Mouse (Mus musculus) v-Abl transformed pro-B cells (cell line): ENCODE results near the gene Ephb6.

Experiments
- in situ Hi-C, 2 experiments: fragments of 400-800 bp; cut with MboI; formaldehyde crosslinking; loops; one replicate each; pipeline ENCODE4 v1.15.1; 2025; ENCODE audit not compliant: unreplicated experiment in 2 of 2

Gene Ephb6

DNA sequence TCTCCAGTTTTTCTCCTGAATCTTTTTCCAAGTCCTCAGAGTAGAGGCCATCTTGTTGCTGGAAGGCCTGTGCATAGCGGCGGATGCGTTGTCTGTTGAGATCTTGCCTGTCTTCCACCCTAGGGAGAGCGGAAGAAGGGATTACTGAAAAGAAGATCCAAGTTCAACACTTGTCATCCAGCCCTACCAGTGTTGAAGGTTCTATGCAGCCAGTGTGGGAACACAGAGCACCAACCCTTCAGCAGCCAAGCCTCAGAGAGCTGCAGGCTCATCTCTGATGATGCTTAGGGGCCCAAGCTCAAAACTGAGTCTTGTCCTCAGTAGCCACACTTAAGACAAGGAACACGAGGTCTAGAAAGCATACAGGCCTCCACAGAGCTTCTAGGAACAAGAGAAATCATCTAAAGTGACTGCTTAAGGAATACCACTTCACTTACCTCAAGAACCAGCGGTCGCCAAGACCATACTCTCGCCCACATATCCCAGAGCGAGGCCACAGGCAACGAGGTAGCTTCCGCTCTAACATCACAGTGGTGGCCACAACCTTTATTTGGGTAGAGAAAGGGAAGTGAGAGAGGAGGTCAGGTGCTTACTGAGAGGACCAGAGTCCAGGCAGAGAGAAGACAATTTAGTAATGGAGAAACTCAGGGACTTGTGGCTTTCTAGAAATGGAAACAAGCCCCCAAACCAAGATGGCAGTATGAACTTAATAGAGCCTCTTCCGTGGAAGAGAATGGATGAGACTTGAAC is 16.1 kb downstream of the Ephb6 start:
- in situ Hi-C loops = no loop called here

DNA sequence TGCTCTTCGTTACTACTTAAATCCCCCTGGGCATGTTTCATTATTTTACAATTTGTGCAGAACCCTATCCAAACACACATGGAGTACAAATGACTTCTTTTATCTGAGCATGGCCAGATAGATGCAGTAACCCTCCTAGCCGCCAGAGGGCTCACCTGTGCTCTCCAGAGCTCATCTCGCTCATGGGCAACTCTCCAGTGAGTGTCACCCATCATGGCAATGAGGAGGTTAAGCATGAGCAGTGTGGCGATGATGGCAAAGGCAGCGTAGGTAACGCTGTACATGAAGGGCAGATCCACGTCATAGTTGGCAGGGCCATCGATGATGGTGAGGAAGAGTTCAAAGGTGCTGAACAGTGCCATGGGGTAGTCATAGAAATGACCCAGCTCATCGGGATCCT is 17.4 kb downstream of the Ephb6 start:
- in situ Hi-C loops = no loop called here

DNA sequence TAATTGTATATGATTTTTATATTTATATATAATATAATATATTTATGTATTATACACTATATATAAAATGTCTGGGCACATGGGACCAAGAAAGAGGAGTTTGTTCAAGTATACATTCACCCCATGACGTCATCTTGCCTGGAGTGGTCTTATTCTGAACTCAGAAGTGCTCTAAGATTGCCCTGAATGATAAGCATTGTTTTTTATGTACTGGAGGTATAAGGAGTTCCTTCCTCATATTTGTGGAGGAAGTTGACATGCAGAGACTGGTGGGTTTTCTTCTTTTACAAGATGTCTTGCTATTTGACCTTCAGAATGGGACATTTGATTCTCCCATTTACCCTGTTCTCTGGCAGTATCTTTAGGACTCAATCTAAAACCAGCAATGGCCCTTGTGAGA is 22.9 kb downstream of the Ephb6 start:
- in situ Hi-C loops = no loop called here

DNA sequence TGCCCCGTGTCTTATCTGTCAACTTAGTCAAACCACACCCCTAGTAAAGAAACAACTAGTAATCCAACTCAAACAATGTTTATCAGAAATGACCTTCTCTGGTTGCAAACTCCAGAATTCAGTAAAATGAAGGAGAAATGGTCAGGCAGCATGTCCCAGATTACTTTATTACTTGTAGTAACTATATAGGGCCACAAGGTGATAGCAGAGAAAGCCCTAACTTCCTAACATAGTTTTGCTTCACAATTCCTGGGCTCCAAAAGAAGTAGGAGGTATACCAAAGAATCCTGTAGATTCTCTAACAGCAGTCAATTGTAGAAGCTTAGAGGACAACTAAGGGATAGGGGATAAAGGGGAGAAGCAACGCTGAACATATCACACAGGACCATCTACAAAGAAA is 25.5 kb downstream of the Ephb6 start:
- in situ Hi-C loops = no loop called here

DNA sequence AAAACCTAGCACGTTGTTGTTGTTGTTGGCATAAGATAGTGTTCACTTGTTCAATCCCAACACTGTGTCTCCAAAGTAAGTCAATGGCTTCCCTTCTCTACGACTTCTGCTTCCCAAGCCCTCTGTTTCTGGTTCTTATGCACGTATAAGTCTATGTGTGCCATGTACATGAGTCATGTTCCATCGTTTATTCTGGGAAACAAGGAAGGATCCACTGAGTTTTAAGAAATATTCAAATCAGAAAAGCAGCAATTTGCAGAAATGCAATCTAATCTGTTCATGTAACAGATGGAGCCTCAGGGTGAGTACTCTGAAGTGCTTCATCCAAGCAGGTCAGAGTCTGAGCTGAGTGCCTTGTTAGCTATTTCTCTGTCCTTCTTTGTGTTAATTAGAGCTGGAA is 26.3 kb downstream of the Ephb6 start:
- in situ Hi-C loops = no loop called here

DNA sequence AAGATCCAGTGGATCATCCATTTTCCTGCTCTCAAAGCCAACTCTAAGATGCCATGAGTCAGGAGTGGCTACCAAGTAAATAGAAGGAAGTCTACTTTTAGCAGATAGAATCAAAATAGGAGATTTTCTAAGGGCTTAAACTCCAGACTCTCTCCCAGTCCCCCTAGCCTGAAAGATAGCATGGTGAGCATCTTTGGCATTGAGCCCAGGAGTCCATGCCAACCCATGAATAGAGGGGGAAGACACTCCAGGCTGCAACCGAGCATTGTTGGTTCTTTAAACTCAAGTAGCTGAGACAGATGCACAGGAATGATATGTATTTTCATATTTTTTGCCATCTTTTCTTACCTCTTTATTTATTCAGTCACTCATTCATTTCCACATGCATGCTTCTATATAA is 29.9 kb downstream of the Ephb6 start:
- in situ Hi-C loops = no loop called here

DNA sequence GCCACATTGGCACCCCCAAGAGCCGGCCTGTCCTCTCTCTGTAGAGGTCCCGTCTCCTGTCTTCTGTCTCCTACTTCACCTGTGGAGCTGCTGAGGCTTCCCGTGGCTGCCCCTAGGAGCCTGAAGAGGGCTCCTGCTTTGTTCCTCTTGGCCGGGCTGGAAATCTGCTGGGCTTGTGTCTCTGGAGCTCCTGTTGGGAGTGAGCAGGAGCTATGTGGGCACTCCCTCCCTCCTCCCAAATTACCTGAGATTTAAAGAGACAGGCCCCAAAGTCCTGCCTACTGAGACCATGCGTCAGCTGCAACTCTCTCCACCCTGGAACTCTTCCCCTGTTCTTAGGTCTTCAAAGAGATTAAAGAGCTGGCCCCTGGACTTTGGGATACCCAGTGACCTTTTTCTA is 30.9 kb downstream of the Ephb6 start, which contains the start of gene Trpv6:
Gene Trpv6 (minus strand): TSS at position 228 of the 400 bp plus-strand sequence.
- in situ Hi-C loops = no loop called here

DNA sequence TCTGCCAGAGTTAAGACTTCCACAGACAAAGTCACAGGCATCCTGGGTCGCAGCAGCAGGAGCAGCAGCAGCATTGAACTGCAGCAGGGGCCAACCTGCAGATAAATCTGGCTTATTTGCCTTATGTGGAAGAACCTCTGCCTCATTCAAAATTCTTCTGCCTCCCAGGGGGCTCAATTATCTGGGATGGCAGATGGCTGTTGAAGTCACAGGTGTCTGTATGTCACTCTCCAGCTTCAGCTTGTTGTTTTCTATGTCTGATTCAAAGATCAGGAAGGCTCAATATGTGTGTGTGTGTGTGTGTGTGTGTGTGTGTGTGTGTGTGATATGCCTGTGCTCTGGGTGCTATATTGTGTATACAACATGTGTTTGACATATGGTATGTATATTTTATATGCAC is 32.1 kb downstream of the Ephb6 start:
- in situ Hi-C loops = no loop called here

DNA sequence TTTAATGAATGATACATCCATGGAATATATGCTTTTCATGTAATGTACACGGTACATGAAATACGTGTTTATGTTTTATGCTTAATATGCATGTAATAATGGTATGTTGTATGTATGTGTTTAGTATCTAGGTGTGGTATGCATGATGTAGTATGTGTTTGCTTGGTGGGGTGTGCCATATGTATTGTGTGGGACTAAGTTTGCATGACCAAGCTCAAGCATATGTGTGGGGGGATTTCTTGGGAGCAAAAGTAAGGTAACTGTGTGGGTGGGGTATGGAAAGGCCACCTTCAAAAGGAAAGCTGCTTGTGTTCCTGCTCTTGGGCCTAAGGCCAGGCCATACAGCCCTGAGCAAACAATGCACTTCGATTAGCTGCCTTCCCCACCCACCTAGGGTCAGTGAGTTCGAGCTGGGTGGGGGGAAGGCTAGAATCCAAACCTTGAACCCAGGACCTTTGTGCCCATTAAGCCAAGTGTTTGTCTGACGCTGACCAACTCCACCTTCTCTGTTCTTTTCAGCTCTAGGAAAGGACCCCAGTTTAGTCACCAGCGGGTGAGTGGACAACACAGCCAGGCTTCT is 32.7 kb downstream of the Ephb6 start:
- in situ Hi-C loops = no loop called here

DNA sequence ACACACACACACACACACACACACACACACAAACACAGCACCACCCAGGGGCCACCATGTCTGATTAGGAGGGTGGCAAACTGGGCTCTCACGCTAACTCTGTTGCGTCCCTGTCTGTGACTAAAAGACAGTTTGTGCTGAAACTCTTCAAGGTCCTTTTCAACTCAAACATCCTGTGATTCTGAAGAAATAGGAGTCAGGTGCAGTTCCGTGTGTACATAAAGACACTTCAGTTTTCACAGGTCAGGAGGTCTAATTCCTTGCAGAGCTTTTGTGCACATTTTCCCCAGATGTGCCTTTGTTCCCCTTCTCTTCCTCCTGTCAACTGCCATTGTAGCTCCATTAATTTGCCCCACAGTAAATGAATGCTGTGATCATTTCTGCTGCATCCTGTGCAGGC is 35.2 kb downstream of the Ephb6 start:
- in situ Hi-C loops = no loop called here

DNA sequence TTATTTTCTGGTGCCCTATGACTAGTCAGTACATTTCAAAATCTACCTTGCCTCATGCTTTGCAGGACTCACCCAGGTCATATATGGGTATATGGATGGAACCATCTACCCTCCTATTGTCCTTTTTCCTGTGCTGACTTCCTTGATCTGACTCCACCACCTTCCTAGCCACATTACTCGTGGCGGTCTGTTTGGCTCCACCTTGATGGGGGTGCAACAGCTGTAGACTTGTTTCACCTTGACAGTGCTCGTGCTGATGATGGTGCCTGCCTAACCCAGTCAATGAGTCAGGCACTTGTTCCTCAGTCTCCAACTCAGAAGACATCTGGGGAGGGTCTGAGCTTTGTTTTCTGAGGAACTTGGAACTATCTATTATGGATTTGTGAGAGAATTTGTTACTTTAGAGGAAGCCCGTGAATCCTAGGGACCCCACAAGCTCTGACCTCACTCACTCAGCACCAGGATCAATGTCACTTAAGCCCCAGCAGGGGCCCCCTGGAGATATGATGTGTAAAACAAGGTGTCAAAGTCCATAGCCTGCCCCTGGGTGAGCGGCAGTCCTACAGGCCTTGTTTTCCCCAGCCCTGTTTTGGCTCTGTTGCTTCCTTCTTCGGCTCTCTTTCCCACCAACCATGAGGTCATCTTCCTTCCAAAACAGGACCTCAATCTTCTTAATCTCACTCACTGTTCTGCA is 36.0 kb downstream of the Ephb6 start:
- in situ Hi-C loops = no loop called here

DNA sequence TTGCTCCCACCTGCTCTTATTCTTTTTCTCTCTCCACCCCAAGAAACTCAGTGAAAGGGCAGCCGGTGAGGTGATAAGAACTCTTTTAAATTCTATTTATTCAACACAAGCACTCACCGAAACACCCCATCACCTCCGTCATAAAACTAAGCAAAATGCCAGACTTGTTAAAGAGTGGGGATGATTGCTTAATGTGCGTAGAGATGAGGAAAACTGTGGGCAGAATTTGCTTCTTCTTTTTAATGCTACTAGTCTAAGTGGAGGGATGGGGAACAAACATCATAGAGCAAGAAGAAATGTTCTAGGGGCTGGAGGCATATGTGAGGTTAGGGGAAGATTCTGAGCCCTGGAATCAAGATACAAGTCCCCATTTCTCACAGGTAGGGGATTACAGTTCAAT is 37.5 kb downstream of the Ephb6 start:
- in situ Hi-C loops = no loop called here

DNA sequence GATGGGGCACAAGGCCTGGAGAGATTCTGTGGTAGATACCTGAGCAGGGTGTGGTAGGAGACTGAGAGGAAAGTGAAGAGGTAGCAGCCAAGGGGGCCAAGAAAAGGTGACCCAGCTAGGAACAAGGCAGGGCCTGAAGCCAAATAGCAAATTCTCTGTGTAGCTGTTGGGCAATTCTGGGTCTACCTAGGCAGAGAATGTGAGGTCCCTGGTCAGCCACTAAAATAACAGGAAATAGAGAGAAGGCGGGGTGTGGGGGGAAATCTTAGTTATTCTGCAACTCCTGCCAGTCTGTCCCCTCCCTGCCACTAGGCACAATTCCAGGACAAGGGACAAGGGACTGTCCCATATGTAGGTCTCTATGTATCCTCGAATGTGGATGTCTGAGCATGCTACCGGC is 37.9 kb downstream of the Ephb6 start:
- in situ Hi-C loops = no loop called here

DNA sequence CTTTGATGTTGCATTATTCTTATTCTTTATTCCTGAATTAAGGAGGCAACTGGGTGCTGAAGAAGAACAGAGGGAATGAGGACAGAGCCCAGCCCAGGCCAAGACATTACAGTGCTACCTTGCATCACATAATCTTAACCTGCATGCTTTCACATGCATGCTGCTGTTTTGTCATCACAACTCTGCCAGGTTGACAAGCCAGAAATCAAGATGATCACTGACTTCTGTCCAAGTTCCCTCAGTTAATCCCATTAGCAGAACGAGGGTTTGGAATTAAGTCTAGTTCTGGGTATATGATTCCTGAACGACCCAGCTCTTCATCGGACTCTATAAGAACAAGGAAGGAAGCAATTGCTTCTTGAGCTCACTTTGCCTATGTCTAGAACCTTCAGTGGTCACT is 40.9 kb downstream of the Ephb6 start:
- in situ Hi-C loops = no loop called here

DNA sequence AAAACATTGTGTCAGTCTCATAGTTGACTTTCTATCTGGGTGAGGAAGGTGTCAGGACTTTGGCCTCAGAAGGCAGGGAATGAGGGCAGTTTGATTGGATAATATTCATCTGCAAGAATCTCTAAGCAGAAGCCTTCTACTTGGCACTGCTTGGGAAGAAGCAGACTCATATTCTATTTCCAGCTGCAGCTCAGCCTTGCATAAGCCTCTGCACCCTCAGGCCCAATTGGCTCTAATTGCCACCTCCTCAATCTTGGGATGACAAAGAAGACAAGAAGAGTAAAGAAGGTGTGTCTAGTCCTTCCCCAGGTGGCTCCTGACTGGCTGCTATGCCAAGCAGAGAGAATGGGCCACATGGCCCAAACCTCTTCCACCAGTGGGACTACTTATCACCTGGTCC is 41.4 kb downstream of the Ephb6 start:
- in situ Hi-C loops = no loop called here

DNA sequence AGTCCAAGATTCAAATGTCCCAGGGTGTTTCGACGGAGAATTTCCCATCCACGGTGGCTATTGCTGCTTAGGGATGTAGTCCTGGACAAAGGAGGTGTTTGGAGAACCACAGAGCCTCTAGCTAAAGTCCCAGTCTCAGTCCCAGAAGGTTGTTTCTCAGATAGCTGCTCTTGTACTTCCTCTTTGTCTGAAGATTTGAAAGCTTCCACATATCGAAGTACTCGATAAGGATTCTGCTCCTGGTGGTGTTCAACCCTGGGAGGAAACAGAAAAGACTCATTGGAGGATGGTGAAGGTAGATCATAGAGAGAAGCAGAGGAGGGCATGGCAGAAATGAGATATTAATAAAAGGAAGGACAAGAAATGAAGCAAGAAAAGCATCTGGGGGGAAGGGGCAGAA is 47.9 kb downstream of the Ephb6 start:
- in situ Hi-C loops = no loop called here

DNA sequence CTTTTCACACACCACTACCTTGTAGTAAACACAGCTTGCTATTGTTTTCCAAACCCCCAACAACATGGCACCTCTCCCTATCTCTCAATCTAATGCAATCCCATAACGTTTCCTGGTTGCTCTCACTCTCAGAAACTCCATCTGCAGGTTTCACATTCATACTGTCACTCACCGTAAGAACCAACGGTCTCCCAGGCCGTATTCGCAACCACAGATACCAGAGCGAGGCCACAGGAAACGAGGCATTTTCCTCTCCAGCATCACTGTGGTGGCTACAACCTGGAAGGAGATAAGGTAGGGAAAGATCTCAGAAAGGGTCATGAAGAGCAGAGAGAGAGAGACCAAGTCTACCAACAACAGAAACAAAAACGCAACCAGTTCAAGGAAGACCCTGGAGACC is 49.4 kb downstream of the Ephb6 start:
- in situ Hi-C loops = no loop called here

DNA sequence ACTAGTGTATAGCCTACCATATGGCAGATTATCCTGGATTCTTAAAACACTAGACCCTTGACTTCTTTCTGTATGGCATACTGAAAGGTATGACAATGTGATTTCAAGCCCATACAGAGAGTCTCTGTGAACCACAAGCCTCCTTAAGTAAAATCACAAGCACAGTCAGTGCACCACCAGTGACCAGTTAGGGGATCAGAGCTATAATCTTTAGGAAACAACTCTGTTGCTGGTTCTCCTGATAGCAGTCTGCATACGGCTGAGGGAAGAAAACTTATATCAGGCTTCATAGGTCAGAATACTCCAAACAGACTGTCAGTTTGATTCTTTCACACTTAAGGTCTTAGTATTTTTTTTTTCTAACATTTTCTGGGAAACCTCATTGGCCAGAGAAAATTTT is 53.2 kb downstream of the Ephb6 start:
- in situ Hi-C loops = no loop called here

DNA sequence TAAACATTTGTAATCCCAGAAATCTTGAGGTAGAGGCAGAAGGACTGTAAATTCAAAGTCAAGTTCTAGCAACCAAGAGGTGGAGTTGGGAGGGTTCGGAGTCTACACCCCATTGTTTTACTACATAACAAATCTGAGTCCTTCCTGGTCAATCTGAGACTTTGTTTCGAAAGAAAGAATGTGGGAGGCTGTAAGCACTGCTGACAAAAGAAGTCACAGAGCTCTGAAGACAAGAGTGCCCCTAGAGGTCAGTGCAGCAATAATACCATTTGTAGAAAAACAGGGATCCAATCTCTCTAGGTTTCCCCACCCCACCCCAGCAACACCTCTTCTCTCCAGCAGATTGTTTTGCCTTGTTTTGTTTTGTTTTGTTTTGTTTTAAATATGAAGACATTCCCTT is 57.0 kb downstream of the Ephb6 start:
- in situ Hi-C loops = no loop called here
